Mouse (Mus musculus): Measurements from ENCODE around the gene Vav3. TPM values are rescaled to one million over a fixed set of nuclear protein-coding genes. Genes with fewer than 3 reads are reported as not detected.
A peak's percentile ranks its signal among the peaks of the same experiment; 100 is the strongest.

Vav3 gene
- total and polyA plus RNA-seq, 2 experiments from 2014 or later = 9.2 to 11.6 TPM

DNA sequence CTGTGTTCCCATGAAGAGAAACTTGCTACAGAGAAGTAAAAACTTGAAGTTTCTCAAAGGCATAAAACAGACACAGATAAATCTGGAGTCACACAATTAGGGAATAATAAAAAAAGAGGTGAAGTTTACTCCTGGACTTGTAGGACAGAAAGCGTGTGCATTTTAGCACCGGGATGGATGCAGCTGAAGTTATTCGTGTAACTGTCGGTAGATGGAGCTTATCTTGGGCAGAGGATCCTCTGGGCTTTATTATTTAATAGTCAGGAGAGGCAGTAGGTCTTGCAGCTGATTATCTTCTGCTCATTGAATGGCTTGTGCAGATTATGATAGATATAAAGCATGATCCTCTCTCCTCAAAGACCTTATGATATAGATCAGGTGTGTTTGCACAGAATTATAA lies 156.6 kb downstream of the Vav3 start:
- ATAC-seq (ENCODE audit: low FRiP score) = no peak
- H3K9me3 ChIP-seq (ENCODE audit: low read length) = no peaks in the 10 kb centered on the region

GRCm38 (mm10) chr3:109499861-109500456 lies 159.5 kb downstream of the Vav3 start:
- Histone ChIP-seq H3K27me3 (ENCODE audit: insufficient read depth, low read length) (no peaks in the 10 kb centered on the region), H3K4me2 (ENCODE audit: low read depth, low read length, poor library complexity, severe bottlenecking) (no peak overlapping the region), H3K27ac (ENCODE audit: low read depth, low read length) (no peak overlapping the region), H3K4me3 (ENCODE audit: low read depth, low read length) (no peak overlapping the region), H3K4me1 (ENCODE audit: insufficient read depth, low read length) (no peaks in the 10 kb centered on the region), H3K36me3 (ENCODE audit: insufficient read depth, low read length) (no peaks in the 10 kb centered on the region), H3K9me3 (ENCODE audit: low read length) (no peaks in the 10 kb centered on the region), H3K9ac (replicated peaks; ENCODE audit: low read length, poor library complexity, severe bottlenecking) (no peak overlapping the region)
- no peak for ATAC-seq (ENCODE audit: low FRiP score)
- no peak for TF ChIP-seq CTCF (IDR thresholded peaks at IDR 0.05)
- DNase-seq (ENCODE audit: low spot score) = no peak
- 85% methylated on average over 1 of the region's 1 CpGs for WGBS

More for the DNA sequence above, 156.6 kb downstream of the Vav3 start:
- H3K9ac ChIP-seq (replicated peaks; ENCODE audit: low read length, poor library complexity, severe bottlenecking) = no peak overlapping the region
- no peaks in the 10 kb centered on the region for H3K36me3 ChIP-seq (ENCODE audit: insufficient read depth, low read length)
- H3K4me3 ChIP-seq (ENCODE audit: low read depth, low read length) = no peak overlapping the region
- no peaks in the 10 kb centered on the region for H3K27me3 ChIP-seq (ENCODE audit: insufficient read depth, low read length)
- H3K4me1 ChIP-seq (ENCODE audit: insufficient read depth, low read length) = no peaks in the 10 kb centered on the region
- peak; percentile 38 for DNase-seq (ENCODE audit: low spot score)
- 61% methylated on average over 4 of the region's 4 CpGs for WGBS
- peak; percentile 64 for TF ChIP-seq CTCF (IDR thresholded peaks at IDR 0.05)
- H3K4me2 ChIP-seq (ENCODE audit: low read depth, low read length, poor library complexity, severe bottlenecking) = no peak overlapping the region
- no peak overlapping the region for H3K27ac ChIP-seq (ENCODE audit: low read depth, low read length)

GRCm38 (mm10) chr3:109509784-109510183 lies 169.3 kb downstream of the Vav3 start:
- Histone ChIP-seq H3K4me2 (ENCODE audit: low read depth, low read length, poor library complexity, severe bottlenecking) (no peak overlapping the region), H3K9me3 (ENCODE audit: low read length) (no peaks in the 10 kb centered on the region), H3K9ac (replicated peaks; ENCODE audit: low read length, poor library complexity, severe bottlenecking) (no peak overlapping the region), H3K4me1 (ENCODE audit: insufficient read depth, low read length) (no peaks in the 10 kb centered on the region), H3K27me3 (ENCODE audit: insufficient read depth, low read length) (no peaks in the 10 kb centered on the region), H3K36me3 (ENCODE audit: insufficient read depth, low read length) (no peaks in the 10 kb centered on the region), H3K4me3 (ENCODE audit: low read depth, low read length) (no peak overlapping the region), H3K27ac (ENCODE audit: low read depth, low read length) (no peak overlapping the region)
- ATAC-seq (ENCODE audit: low FRiP score) (no peak), DNase-seq (ENCODE audit: low spot score) (no peak)
- no peak for TF ChIP-seq CTCF (IDR thresholded peaks at IDR 0.05)
- WGBS = 91% methylated on average over 1 of the region's 1 CpGs

DNA sequence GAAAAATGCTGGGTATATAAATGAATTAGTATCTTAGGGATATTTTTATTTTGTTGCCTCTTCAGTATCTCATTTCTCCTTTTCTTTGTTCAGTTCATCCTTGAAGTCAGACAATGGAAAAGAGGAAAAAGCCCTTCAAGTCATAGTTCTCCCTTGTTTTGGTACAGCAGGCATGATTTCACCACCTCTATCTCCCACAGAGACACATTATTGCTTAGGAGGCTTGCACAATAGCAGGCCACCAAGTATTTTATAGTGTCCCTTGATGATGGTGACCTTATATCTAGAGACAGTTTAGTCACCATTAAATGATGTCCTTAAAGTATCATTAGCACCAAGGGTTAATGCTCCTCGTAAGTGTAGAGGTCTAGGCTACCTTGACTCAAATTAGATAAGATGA lies 171.4 kb downstream of the Vav3 start:
- no peak overlapping the region for H3K27ac ChIP-seq (ENCODE audit: low read depth, low read length)
- H3K4me1 ChIP-seq (ENCODE audit: insufficient read depth, low read length) = no peaks in the 10 kb centered on the region
- H3K36me3 ChIP-seq (ENCODE audit: insufficient read depth, low read length) = no peaks in the 10 kb centered on the region
- H3K9ac ChIP-seq (replicated peaks; ENCODE audit: low read length, poor library complexity, severe bottlenecking) = no peak overlapping the region
- TF ChIP-seq CTCF (IDR thresholded peaks at IDR 0.05) = no peak
- ATAC-seq (ENCODE audit: low FRiP score) (no peak), DNase-seq (ENCODE audit: low spot score) (no peak)
- no peaks in the 10 kb centered on the region for H3K27me3 ChIP-seq (ENCODE audit: insufficient read depth, low read length)
- H3K4me3 ChIP-seq (ENCODE audit: low read depth, low read length) = no peak overlapping the region
- H3K4me2 ChIP-seq (ENCODE audit: low read depth, low read length, poor library complexity, severe bottlenecking) = no peak overlapping the region
- 96% methylated on average over 1 of the region's 1 CpGs for WGBS
- no peaks in the 10 kb centered on the region for H3K9me3 ChIP-seq (ENCODE audit: low read length)

DNA sequence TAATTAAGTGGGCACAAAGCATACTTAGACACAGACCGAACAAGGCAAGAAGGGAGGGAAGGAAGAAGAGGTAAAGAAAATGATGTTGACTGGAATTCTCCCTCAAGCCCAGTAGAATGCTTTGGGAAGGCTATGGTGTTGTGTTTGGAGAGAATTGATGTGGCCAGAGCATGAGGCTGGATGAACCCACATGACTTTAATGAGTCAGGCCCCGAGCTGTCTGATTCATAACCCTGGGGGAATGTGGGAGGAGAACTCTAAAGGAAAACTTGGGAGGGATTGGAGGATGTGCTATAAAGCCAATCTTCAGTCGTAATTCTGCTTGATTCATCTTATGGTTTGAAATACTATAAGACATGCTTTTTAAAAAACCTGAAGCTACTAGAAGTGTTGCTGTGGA lies 175.0 kb downstream of the Vav3 start:
- no peaks in the 10 kb centered on the region for H3K9me3 ChIP-seq (ENCODE audit: low read length)
- no peak for DNase-seq (ENCODE audit: low spot score)
- H3K4me3 ChIP-seq (ENCODE audit: low read depth, low read length) = no peak overlapping the region
- H3K4me2 ChIP-seq (ENCODE audit: low read depth, low read length, poor library complexity, severe bottlenecking) = no peak overlapping the region
- 80% methylated on average over 3 of the region's 3 CpGs for WGBS
- no peaks in the 10 kb centered on the region for H3K27me3 ChIP-seq (ENCODE audit: insufficient read depth, low read length)
- no peak overlapping the region for H3K27ac ChIP-seq (ENCODE audit: low read depth, low read length)
- H3K4me1 ChIP-seq (ENCODE audit: insufficient read depth, low read length) = no peaks in the 10 kb centered on the region
- no peak overlapping the region for H3K9ac ChIP-seq (replicated peaks; ENCODE audit: low read length, poor library complexity, severe bottlenecking)
- no peak for TF ChIP-seq CTCF (IDR thresholded peaks at IDR 0.05)
- no peaks in the 10 kb centered on the region for H3K36me3 ChIP-seq (ENCODE audit: insufficient read depth, low read length)
- ATAC-seq (ENCODE audit: low FRiP score) = no peak

DNA sequence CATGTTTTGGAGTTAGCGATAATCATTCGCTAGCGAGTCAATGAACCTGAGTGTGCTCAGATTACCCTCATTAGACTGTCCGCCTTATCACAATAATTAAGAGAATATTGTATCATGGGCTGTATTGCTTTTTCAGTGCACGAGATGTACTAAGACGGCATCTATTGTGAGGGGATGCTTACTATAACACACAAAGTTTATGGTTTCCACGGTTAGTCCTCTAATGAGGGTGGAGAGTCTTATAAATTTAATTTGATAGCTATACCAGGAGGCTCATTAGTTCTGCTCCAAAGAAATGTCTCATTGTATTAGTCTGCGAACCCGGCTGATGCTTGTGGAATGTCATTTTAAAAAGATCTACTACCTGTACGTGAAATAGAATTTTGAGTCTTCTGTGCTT lies 175.9 kb downstream of the Vav3 start:
- ATAC-seq (ENCODE audit: low FRiP score) = no peak
- WGBS = 82% methylated on average over 10 of the region's 10 CpGs

More for the DNA sequence above, 175.9 kb downstream of the Vav3 start:
- no peaks in the 10 kb centered on the region for H3K36me3 ChIP-seq (ENCODE audit: insufficient read depth, low read length)
- DNase-seq (ENCODE audit: low spot score) = no peak
- H3K27me3 ChIP-seq (ENCODE audit: insufficient read depth, low read length) = no peaks in the 10 kb centered on the region
- no peak overlapping the region for H3K4me3 ChIP-seq (ENCODE audit: low read depth, low read length)
- no peaks in the 10 kb centered on the region for H3K4me1 ChIP-seq (ENCODE audit: insufficient read depth, low read length)
- H3K4me2 ChIP-seq (ENCODE audit: low read depth, low read length, poor library complexity, severe bottlenecking) = no peak overlapping the region
- H3K9ac ChIP-seq (replicated peaks; ENCODE audit: low read length, poor library complexity, severe bottlenecking) = no peak overlapping the region
- no peak for TF ChIP-seq CTCF (IDR thresholded peaks at IDR 0.05)
- H3K9me3 ChIP-seq (ENCODE audit: low read length) = no peaks in the 10 kb centered on the region
- no peak overlapping the region for H3K27ac ChIP-seq (ENCODE audit: low read depth, low read length)

Measured in midbrain, postnatal 0 days (tissue).